Mouse (Mus musculus): ENCODE results near the gene Itpr1. TPM values are rescaled to one million over a fixed set of nuclear protein-coding genes. Genes with fewer than 3 reads are reported as not detected.

The Itpr1 gene
- polyA plus RNA-seq, 1 experiment from 2014 or later: 7.4 TPM

DNA sequence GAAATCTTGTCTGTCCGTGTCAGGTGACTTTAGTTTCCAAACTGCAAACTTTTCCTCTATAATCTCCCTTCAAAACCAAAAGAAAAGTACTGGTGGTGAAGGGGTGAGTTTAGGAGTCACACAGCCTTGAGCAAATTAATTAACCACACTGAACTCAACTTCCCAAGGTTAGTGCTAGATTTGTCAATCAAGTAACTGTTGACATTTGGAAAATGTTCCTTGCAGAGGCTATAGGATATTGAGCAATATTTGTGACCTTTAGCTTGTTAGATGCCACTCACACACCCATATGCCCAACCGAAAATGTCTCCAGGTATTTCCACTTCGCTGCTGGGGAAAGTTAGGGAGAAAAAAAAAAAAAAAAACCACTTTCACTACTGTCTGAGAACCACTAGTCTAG is 259.0 kb downstream of the Itpr1 start:
- no peaks in the 10 kb centered on the region for H3K36me3 ChIP-seq
- no peak for ATAC-seq (ENCODE audit: low FRiP score, low read depth)
- 89% methylated on average over 3 of the region's 3 CpGs for WGBS

DNA sequence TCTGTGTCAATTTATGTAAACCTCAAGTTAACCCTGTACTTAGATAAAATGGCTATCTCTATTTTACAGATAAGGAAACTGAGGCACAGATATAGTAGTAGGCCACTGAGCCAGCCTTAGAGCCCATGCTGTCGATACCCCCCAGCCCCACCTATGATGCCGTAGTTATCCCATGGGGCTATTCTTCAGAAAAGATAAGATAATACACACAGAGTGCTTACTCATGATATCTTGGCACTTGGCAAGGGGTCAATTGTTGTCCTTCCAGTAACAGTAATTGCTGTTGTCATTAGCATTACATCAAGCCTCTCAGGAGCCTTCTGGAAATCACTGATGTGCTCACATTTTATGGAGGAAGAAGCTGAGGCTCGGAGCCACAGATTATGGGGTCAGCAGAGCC is 259.9 kb downstream of the Itpr1 start:
- Histone ChIP-seq H3K4me1 (no peaks in the 10 kb centered on the region), H3K9ac (replicated peaks) (no peak overlapping the region), H3K4me3 (no peak overlapping the region), H3K27ac (replicated peaks) (no peak overlapping the region), H3K36me3 (no peaks in the 10 kb centered on the region), H3K9me3 (no peaks in the 10 kb centered on the region), H3K27me3 (no peaks in the 10 kb centered on the region), H3K4me2 (replicated peaks) (no peak overlapping the region)
- 88% methylated on average over 3 of the region's 3 CpGs for WGBS
- ATAC-seq (ENCODE audit: low FRiP score, low read depth): no peak

More for the DNA sequence above, 259.0 kb downstream of the Itpr1 start:
- Histone ChIP-seq H3K27ac (replicated peaks) (no peak overlapping the region), H3K9ac (replicated peaks) (no peak overlapping the region), H3K27me3 (no peaks in the 10 kb centered on the region), H3K4me1 (no peaks in the 10 kb centered on the region), H3K9me3 (no peaks in the 10 kb centered on the region), H3K4me3 (no peak overlapping the region), H3K4me2 (replicated peaks) (no peak overlapping the region)

DNA sequence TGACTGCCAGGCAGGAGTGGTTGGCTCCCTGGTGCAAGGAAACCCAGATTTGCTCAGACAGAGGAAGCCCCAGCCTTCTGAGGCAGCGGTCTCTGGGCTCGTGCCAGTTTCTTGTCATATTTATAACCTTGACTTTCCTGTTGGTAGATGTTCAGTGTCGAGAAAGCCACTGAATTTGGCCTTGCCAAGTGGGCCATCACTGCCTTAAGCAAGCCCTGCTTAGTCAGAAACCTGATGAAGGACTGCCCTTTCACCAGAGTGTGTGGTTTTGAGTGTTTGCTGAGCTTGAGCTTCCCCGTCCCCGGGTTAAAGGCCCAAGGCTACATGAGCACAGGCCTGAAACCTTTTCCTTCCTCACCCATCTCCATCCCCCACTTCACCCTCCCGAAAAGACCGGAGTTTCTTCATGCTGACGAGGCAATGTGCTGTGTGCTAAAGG is 263.9 kb downstream of the Itpr1 start:
- Histone ChIP-seq H3K4me2 (replicated peaks) (no peak overlapping the region), H3K27me3 (no peaks in the 10 kb centered on the region), H3K27ac (replicated peaks) (no peak overlapping the region), H3K9ac (replicated peaks) (no peak overlapping the region), H3K9me3 (no peaks in the 10 kb centered on the region), H3K4me1 (no peaks in the 10 kb centered on the region), H3K36me3 (no peaks in the 10 kb centered on the region), H3K4me3 (no peak overlapping the region)
- 87% methylated on average over 8 of the region's 8 CpGs for WGBS
- ATAC-seq (ENCODE audit: low FRiP score, low read depth): no peak

DNA sequence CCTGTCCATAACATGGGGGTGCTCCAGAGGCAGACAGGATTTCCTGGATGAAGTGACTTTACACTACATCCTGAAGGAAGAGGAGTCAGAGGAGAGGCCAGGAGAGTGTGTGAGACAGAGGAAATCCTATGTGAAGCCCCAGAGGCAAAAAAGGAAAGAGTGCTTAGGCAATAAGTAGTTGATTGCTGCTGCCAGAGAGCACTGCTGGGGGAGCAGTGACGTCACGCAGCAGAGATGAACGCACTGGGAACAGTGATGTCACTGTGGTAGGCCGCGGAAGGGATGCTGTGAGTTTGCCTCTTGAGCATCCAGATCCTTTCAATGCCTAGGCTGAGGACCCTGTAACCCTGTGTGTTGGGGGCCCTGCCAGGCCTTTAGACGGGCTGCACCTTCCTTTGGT is 264.7 kb downstream of the Itpr1 start:
- 90% methylated on average over 6 of the region's 6 CpGs for WGBS

DNA sequence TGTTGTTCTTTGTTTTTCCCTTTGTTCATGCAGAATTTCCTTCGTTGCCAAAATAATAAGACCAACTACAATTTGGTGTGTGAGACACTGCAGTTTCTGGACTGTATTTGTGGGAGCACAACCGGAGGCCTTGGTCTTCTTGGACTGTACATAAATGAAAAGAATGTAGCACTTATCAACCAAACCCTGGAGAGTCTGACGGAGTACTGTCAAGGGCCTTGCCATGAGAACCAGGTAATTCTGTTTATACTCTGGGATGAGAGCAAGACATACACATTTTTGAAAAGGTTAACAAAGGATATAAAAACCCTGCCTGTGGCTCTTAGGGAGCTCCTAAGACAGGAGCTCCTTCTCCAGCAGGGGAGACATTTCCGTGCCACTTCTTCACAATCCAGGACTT is 268.3 kb downstream of the Itpr1 start:
- Histone ChIP-seq H3K4me1 (no peaks in the 10 kb centered on the region), H3K9me3 (no peaks in the 10 kb centered on the region), H3K27me3 (no peaks in the 10 kb centered on the region), H3K27ac (replicated peaks) (no peak overlapping the region), H3K4me2 (replicated peaks) (no peak overlapping the region), H3K4me3 (no peak overlapping the region), H3K36me3 (no peaks in the 10 kb centered on the region), H3K9ac (replicated peaks) (no peak overlapping the region)
- 91% methylated on average over 4 of the region's 4 CpGs for WGBS
- no peak for ATAC-seq (ENCODE audit: low FRiP score, low read depth)

More for the DNA sequence above, 264.7 kb downstream of the Itpr1 start:
- H3K4me1 ChIP-seq: no peaks in the 10 kb centered on the region
- ATAC-seq (ENCODE audit: low FRiP score, low read depth): no peak
- no peak overlapping the region for H3K4me3 ChIP-seq
- no peak overlapping the region for H3K4me2 ChIP-seq (replicated peaks)
- no peaks in the 10 kb centered on the region for H3K9me3 ChIP-seq
- H3K27me3 ChIP-seq: no peaks in the 10 kb centered on the region
- H3K9ac ChIP-seq (replicated peaks): no peak overlapping the region
- no peaks in the 10 kb centered on the region for H3K36me3 ChIP-seq
- H3K27ac ChIP-seq (replicated peaks): no peak overlapping the region

GRCm38 (mm10) chr6:108482464-108482863 is 269.6 kb downstream of the Itpr1 start:
- no peak overlapping the region for H3K9ac ChIP-seq (replicated peaks)
- H3K36me3 ChIP-seq: no peaks in the 10 kb centered on the region
- H3K27me3 ChIP-seq: no peaks in the 10 kb centered on the region
- no peak overlapping the region for H3K4me3 ChIP-seq
- H3K4me1 ChIP-seq: no peaks in the 10 kb centered on the region; the same call in 1 of the 2 replicates
- no peaks in the 10 kb centered on the region for H3K9me3 ChIP-seq
- ATAC-seq (ENCODE audit: low FRiP score, low read depth): no peak
- no peak overlapping the region for H3K4me2 ChIP-seq (replicated peaks)
- H3K27ac ChIP-seq (replicated peaks): no peak overlapping the region
- 89% methylated on average over 5 of the region's 5 CpGs for WGBS

DNA sequence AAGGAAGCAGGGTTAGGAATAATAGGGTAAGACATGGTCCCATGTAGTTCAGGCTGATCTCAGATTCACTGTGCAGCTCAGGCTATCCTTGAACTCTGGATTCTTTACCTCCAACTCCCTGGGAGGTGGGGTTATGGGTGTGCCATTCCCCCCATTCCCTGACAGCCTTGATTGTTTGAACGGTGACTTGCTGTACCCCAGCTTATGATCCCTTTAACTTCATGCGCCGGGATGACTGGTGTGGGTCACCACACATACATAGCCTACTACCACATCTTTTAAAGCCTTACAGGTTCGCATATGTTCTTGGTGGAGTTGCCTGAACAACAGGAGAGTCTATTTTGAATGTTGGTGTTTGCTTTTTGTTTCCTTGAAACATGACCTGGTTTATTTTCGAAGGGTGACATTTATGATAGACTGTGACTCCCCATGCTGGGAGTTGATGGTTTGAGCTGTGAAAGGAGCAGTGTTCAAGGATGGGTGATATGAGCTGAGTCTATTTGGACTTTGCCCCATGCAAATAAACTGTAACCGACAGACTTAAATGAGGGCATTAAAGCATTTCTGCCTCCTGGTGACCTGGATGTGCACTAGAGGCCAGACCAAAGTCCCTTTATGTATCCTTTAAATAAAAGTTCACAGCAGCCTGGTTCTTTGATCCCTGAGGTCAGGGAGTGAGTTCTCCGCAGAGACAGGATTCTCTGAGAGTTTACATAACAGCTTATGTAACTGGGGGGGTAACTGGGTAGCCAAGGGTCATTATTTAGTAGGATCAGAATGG is 273.5 kb downstream of the Itpr1 start:
- WGBS: 86% methylated on average over 7 of the region's 7 CpGs
- Histone ChIP-seq H3K9ac (replicated peaks) (no peak overlapping the region), H3K4me3 (no peak overlapping the region), H3K27me3 (no peaks in the 10 kb centered on the region), H3K4me1 (no peaks in the 10 kb centered on the region; the same call in 1 of the 2 replicates), H3K9me3 (no peaks in the 10 kb centered on the region), H3K36me3 (no peaks in the 10 kb centered on the region), H3K27ac (replicated peaks) (no peak overlapping the region), H3K4me2 (replicated peaks) (no peak overlapping the region)
- ATAC-seq (ENCODE audit: low FRiP score, low read depth): no peak

GRCm38 (mm10) chr6:108487300-108487835 is 274.5 kb downstream of the Itpr1 start:
- H3K4me1 ChIP-seq: no peaks in the 10 kb centered on the region; the same call in 1 of the 2 replicates
- no peaks in the 10 kb centered on the region for H3K27me3 ChIP-seq
- no peak for ATAC-seq (ENCODE audit: low FRiP score, low read depth)
- no peak overlapping the region for H3K4me3 ChIP-seq
- WGBS: 72% methylated on average over 10 of the region's 10 CpGs
- H3K9ac ChIP-seq (replicated peaks): no peak overlapping the region
- no peaks in the 10 kb centered on the region for H3K36me3 ChIP-seq
- no peaks in the 10 kb centered on the region for H3K9me3 ChIP-seq
- H3K27ac ChIP-seq (replicated peaks): no peak overlapping the region
- H3K4me2 ChIP-seq (replicated peaks): no peak overlapping the region

DNA sequence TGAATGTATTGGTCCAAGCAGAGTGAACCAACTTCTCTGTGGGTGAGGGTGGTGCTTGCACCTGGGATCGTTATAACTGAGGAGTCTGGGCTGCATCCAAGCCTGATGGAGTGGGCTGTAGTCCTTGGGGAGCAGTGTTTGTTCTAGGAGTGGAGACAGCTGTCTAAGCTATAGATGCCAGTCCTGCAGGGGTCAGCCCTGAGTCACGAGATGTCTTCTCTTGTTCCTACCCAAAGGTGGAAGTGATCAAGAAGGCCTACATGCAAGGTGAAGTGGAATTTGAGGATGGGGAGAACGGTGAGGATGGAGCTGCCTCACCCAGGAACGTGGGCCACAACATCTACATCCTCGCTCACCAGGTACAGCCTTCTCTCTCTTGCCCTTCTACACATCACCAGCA is 275.4 kb downstream of the Itpr1 start:
- 85% methylated on average over 5 of the region's 5 CpGs for WGBS
- no peak for ATAC-seq (ENCODE audit: low FRiP score, low read depth)
- H3K9me3 ChIP-seq: no peaks in the 10 kb centered on the region

DNA sequence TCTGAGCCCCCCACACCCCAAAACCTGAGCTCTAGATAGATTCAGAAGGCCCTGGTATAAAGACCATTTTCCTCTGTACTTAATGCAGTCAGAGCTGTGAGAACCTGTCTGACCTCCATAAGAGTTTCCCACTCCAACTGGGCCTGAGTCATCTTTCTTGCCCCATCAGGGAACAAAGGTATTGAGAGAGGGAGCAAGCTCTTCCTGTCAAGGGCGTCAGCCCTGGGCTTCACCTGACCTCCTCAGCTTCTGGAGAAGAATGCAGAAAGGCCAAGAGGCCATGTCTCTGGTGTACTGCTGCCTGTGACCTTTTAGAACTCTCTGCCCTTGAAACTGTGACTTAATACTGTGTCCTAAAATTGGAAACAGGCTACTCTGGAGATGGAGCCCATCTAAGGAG is 279.1 kb downstream of the Itpr1 start:
- no peak overlapping the region for H3K9ac ChIP-seq (replicated peaks)
- 90% methylated on average over 1 of the region's 1 CpGs for WGBS
- no peaks in the 10 kb centered on the region for H3K9me3 ChIP-seq
- H3K27ac ChIP-seq (replicated peaks): no peak overlapping the region
- peaks cover 3% of the 10 kb centered on the region; the same call in 1 of the 2 replicates for H3K4me1 ChIP-seq
- H3K4me2 ChIP-seq (replicated peaks): no peak overlapping the region
- ATAC-seq (ENCODE audit: low FRiP score, low read depth): no peak
- H3K4me3 ChIP-seq: no peak overlapping the region
- no peaks in the 10 kb centered on the region for H3K36me3 ChIP-seq
- H3K27me3 ChIP-seq: no peaks in the 10 kb centered on the region

More for the DNA sequence above, 275.4 kb downstream of the Itpr1 start:
- Histone ChIP-seq H3K4me2 (replicated peaks) (no peak overlapping the region), H3K27ac (replicated peaks) (no peak overlapping the region), H3K4me3 (no peak overlapping the region), H3K9ac (replicated peaks) (no peak overlapping the region), H3K27me3 (no peaks in the 10 kb centered on the region), H3K4me1 (no peaks in the 10 kb centered on the region; the same call in 1 of the 2 replicates), H3K36me3 (no peaks in the 10 kb centered on the region)

GRCm38 (mm10) chr6:108493753-108494152 is 280.9 kb downstream of the Itpr1 start:
- Histone ChIP-seq H3K36me3 (no peaks in the 10 kb centered on the region), H3K27ac (replicated peaks) (no peak overlapping the region), H3K4me2 (replicated peaks) (no peak overlapping the region), H3K4me3 (no peak overlapping the region), H3K27me3 (no peaks in the 10 kb centered on the region), H3K9ac (replicated peaks) (no peak overlapping the region), H3K4me1 (peaks cover 3% of the 10 kb centered on the region; the same call in 1 of the 2 replicates), H3K9me3 (no peaks in the 10 kb centered on the region)
- ATAC-seq (ENCODE audit: low FRiP score, low read depth): peak; percentile 41; the same call in 1 of the 2 replicates
- WGBS: 90% methylated on average over 16 of the region's 16 CpGs

DNA sequence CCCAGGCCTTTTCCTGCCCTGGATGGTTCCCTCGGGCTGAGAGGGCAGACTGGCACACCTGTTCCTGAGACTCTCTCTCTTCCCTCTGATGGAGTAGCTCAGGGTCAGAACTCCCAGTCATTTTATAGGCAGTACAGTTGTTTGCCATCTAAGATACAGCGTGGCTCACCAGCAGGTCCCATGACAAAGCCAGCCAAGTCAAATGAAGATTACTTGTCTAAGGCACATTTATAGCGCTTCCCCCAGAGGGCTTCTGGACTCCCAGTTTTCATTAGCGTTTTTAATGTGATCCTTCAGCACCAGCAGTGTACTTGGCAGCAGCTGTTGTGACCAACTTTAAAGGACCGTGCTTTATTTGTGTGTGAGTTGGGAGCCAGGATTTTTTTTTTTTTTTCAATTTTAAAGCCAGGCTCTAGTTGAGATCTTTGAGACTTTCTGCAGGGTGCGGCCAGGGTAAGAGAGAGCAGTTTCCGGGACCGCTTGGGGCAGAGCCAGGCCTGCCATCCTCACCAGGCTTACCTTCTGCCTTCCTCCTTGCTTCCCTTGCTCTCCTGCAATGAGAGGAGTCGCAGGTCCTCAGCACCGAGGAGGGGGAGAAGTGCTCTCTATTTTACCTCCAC is 281.4 kb downstream of the Itpr1 start:
- no peaks in the 10 kb centered on the region for H3K9me3 ChIP-seq
- H3K9ac ChIP-seq (replicated peaks): no peak overlapping the region
- H3K4me1 ChIP-seq: peaks cover 3% of the 10 kb centered on the region; the same call in 1 of the 2 replicates
- no peak overlapping the region for H3K4me3 ChIP-seq
- H3K27me3 ChIP-seq: no peaks in the 10 kb centered on the region
- ATAC-seq (ENCODE audit: low FRiP score, low read depth): peak; percentile 52; the same call in 1 of the 2 replicates
- no peaks in the 10 kb centered on the region for H3K36me3 ChIP-seq
- no peak overlapping the region for H3K4me2 ChIP-seq (replicated peaks)
- H3K27ac ChIP-seq (replicated peaks): no peak overlapping the region
- WGBS: 74% methylated on average over 10 of the region's 10 CpGs
